Mouse (Mus musculus): ENCODE data around the gene B4galt3. TPM values are rescaled to one million over a fixed set of nuclear protein-coding genes. Genes with fewer than 3 reads are reported as not detected.

B4galt3 gene
- polyA plus RNA-seq, 1 experiment: 11.6 TPM

- Histone ChIP-seq H3K9me3 (ENCODE audit: control insufficient read depth, low read length) (no peaks in the 10 kb centered on the region), H3K27me3 (ENCODE audit: control insufficient read depth) (peaks cover 50% of the 10 kb centered on the region), H3K4me1 (ENCODE audit: control insufficient read depth) (peaks cover 37% of the 10 kb centered on the region), H3K36me3 (ENCODE audit: control insufficient read depth) (peaks cover 12% of the 10 kb centered on the region), H3K4me3 (replicated peaks) (no peak overlapping the region)
- TF ChIP-seq GATA1 (IDR thresholded peaks at IDR 0.05; ENCODE audit: low read length): no peak
- TF ChIP-seq TAL1 (IDR thresholded peaks at IDR 0.05; ENCODE audit: low read length): no peak
Measured at GRCm38 (mm10) chr1:171248386-171249226, 21.5 kb upstream of the B4galt3 start.

- no peaks in the 10 kb centered on the region for H3K9me3 ChIP-seq (ENCODE audit: control insufficient read depth, low read length)
- peaks cover 34% of the 10 kb centered on the region for H3K4me1 ChIP-seq (ENCODE audit: control insufficient read depth)
- peaks cover 57% of the 10 kb centered on the region for H3K27me3 ChIP-seq (ENCODE audit: control insufficient read depth)
- TF ChIP-seq GATA1 (IDR thresholded peaks at IDR 0.05; ENCODE audit: low read length): no peak
- H3K36me3 ChIP-seq (ENCODE audit: control insufficient read depth): peaks cover 3% of the 10 kb centered on the region; the same call in 1 of the 2 replicates
- no peak within 1 kb of the TSS for H3K4me3 ChIP-seq (replicated peaks)
Measured at GRCm38 (mm10) chr1:171249913-171250600, 20.1 kb upstream of the B4galt3 start, which contains the start of gene Adamts4. Adamts4 (plus strand) TSS chr1:171250421.

GRCm38 (mm10) chr1:171250680-171251593 lies 19.2 kb upstream of the B4galt3 start, which contains the start of gene Ndufs2:
Ndufs2 (minus strand) TSS chr1:171251388.
- Histone ChIP-seq H3K9me3 (ENCODE audit: control insufficient read depth, low read length) (no peaks in the 10 kb centered on the region), H3K27me3 (ENCODE audit: control insufficient read depth) (peaks cover 57% of the 10 kb centered on the region), H3K4me1 (ENCODE audit: control insufficient read depth) (peaks cover 26% of the 10 kb centered on the region), H3K36me3 (ENCODE audit: control insufficient read depth) (no peaks in the 10 kb centered on the region), H3K4me3 (replicated peaks) (no peak within 1 kb of the TSS)
- TF ChIP-seq GATA1 (IDR thresholded peaks at IDR 0.05; ENCODE audit: low read length) (no peak), TAL1 (IDR thresholded peaks at IDR 0.05; ENCODE audit: low read length) (no peak)

- peaks cover 57% of the 10 kb centered on the region for H3K27me3 ChIP-seq (ENCODE audit: control insufficient read depth)
- no peaks in the 10 kb centered on the region for H3K9me3 ChIP-seq (ENCODE audit: control insufficient read depth, low read length)
- peaks cover 19% of the 10 kb centered on the region for H3K4me1 ChIP-seq (ENCODE audit: control insufficient read depth)
- H3K4me3 ChIP-seq (replicated peaks): no peak overlapping the region
- no peak for TF ChIP-seq GATA1 (IDR thresholded peaks at IDR 0.05; ENCODE audit: low read length)
- TF ChIP-seq TAL1 (IDR thresholded peaks at IDR 0.05; ENCODE audit: low read length): no peak
- no peaks in the 10 kb centered on the region for H3K36me3 ChIP-seq (ENCODE audit: control insufficient read depth)
Measured at GRCm38 (mm10) chr1:171251594-171252324, 18.4 kb upstream of the B4galt3 start.

GRCm38 (mm10) chr1:171252415-171252814 lies 17.7 kb upstream of the B4galt3 start:
- peaks cover 57% of the 10 kb centered on the region for H3K27me3 ChIP-seq (ENCODE audit: control insufficient read depth)
- no peaks in the 10 kb centered on the region for H3K36me3 ChIP-seq (ENCODE audit: control insufficient read depth)
- TF ChIP-seq TAL1 (IDR thresholded peaks at IDR 0.05; ENCODE audit: low read length) (no peak), GATA1 (IDR thresholded peaks at IDR 0.05; ENCODE audit: low read length) (no peak)

GRCm38 (mm10) chr1:171256095-171256818 lies 13.9 kb upstream of the B4galt3 start:
- peaks cover 59% of the 10 kb centered on the region for H3K27me3 ChIP-seq (ENCODE audit: control insufficient read depth)
- H3K4me3 ChIP-seq (replicated peaks): no peak overlapping the region
- H3K36me3 ChIP-seq (ENCODE audit: control insufficient read depth): no peaks in the 10 kb centered on the region
- no peaks in the 10 kb centered on the region for H3K9me3 ChIP-seq (ENCODE audit: control insufficient read depth, low read length)
- peaks cover 17% of the 10 kb centered on the region for H3K4me1 ChIP-seq (ENCODE audit: control insufficient read depth)
- TF ChIP-seq GATA1 (IDR thresholded peaks at IDR 0.05; ENCODE audit: low read length) (no peak), TAL1 (IDR thresholded peaks at IDR 0.05; ENCODE audit: low read length) (no peak)

More at GRCm38 (mm10) chr1:171252415-171252814, 17.7 kb upstream of the B4galt3 start:
- Histone ChIP-seq H3K4me1 (ENCODE audit: control insufficient read depth) (peaks cover 20% of the 10 kb centered on the region), H3K9me3 (ENCODE audit: control insufficient read depth, low read length) (no peaks in the 10 kb centered on the region), H3K4me3 (replicated peaks) (no peak overlapping the region)

- Histone ChIP-seq H3K4me3 (replicated peaks) (peak overlapping the region; percentile 16), H3K27me3 (ENCODE audit: control insufficient read depth) (peaks cover 58% of the 10 kb centered on the region), H3K4me1 (ENCODE audit: control insufficient read depth) (peaks cover 17% of the 10 kb centered on the region), H3K36me3 (ENCODE audit: control insufficient read depth) (no peaks in the 10 kb centered on the region), H3K9me3 (ENCODE audit: control insufficient read depth, low read length) (no peaks in the 10 kb centered on the region)
- no peak for TF ChIP-seq TAL1 (IDR thresholded peaks at IDR 0.05; ENCODE audit: low read length)
- TF ChIP-seq GATA1 (IDR thresholded peaks at IDR 0.05; ENCODE audit: low read length): no peak
Measured at GRCm38 (mm10) chr1:171256937-171257548, 13.1 kb upstream of the B4galt3 start.

All from erythroblast, embryonic 14.5 days (primary cell).